Mouse (Mus musculus) fibroblast of lung, adult 2 months (primary cell): ENCODE data around the gene Pgghg.

Experiments
- DNase-seq: peaks from one replicate; pipeline ENCODE4 v3.0.0-alpha.2; 2011; ENCODE audit warnings: low read depth

Gene Pgghg

GRCm38 (mm10) chr7:140990622-140991021 is 49.4 kb downstream of the Pgghg start:
- DNase-seq, result no peak

GRCm38 (mm10) chr7:140991117-140991689 is 50.0 kb downstream of the Pgghg start:
- DNase-seq, result no peak
